Mouse (Mus musculus) cerebellum, adult 2 months (tissue): ENCODE results near the gene Brpf1.

Source experiments
- CTCF ChIP-seq: fragments of 200-500 bp; IDR thresholded peaks from 2 replicates; pipeline ENCODE4 v1.5.1; 2011; ENCODE audit warnings: low read depth, mild to moderate bottlenecking, control low read depth, low read length, moderate library complexity, borderline replicate concordance; ENCODE audit not compliant: insufficient read depth
- POLR2A ChIP-seq: fragments of 200-500 bp; IDR thresholded peaks from 2 replicates; pipeline ENCODE4 v1.6.1; 2011; ENCODE audit warnings: low read length, control low read depth, borderline replicate concordance; ENCODE audit not compliant: insufficient read depth

DNA sequence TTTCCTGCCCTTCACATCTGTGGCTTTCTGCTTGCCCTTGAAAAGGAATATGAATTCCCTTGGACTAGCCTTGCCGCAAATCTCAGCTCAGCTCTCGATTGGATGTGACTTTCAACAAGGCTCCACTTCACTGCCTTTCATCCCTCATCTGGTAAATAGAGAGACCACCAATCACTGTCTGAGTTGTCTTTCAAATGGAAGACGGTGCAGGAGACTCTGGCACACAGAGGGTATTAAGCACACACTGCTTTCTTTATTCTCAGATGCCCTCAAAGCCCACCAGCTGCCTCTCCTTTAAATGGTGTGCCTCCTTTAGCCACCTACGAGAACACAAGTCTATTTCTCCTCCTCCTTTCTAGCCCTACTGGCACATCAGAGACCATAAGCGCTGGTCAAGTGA is 61.6 kb downstream of the Brpf1 start:
- no peak for TF ChIP-seq CTCF
- no peak for TF ChIP-seq POLR2A
